ENCODE assay signal across 7 mouse cellular contexts in genomic region chr1:134560396-134560795, GRCm38 (mm10). TPM values are rescaled to one million over a fixed set of nuclear protein-coding genes. Genes with fewer than 3 reads are reported as not detected.
DNase-seq lines count a peak whose midpoint lies in the region; ATAC-seq lines count a peak whose summit lies in the region.

No protein-coding gene starts in this region.

- 0 out of 2 replicates have a peak, but pooled peaks have one; percentile 3 for ATAC-seq in stomach, embryonic 14.5 days (ENCODE audit: insufficient number of reproducible peaks, insufficient read depth, low FRiP score, low read depth)

- H3K9ac ChIP-seq in stomach, embryonic 14.5 days (replicated peaks; ENCODE audit: low read depth, low read length) = peak overlapping the region; percentile 98

- H3K4me1 ChIP-seq in midbrain, embryonic 10.5 days = peaks cover 54% of the 10 kb centered on the region
- H3K4me1 ChIP-seq in stomach, embryonic 14.5 days (ENCODE audit: control insufficient read depth, insufficient read depth, low read length) = peaks cover 21% of the 10 kb centered on the region

- H3K36me3 ChIP-seq in midbrain, embryonic 10.5 days = no peaks in the 10 kb centered on the region
- H3K36me3 ChIP-seq in stomach, embryonic 14.5 days (ENCODE audit: control insufficient read depth, insufficient read depth, low read length) = no peaks in the 10 kb centered on the region

- under 1% methylated on average over 50 of the region's 50 CpGs for WGBS in midbrain, embryonic 10.5 days
- under 1% methylated on average over 48 of the region's 50 CpGs for WGBS in stomach, embryonic 14.5 days

- peak overlapping the region; percentile 98 for H3K4me3 ChIP-seq in midbrain, embryonic 10.5 days
- H3K4me3 ChIP-seq in stomach, embryonic 14.5 days (ENCODE audit: low read depth, low read length) = peak overlapping the region; percentile 100

- no peaks in the 10 kb centered on the region for H3K9me3 ChIP-seq in midbrain, embryonic 10.5 days (replicated peaks)
- H3K9me3 ChIP-seq in stomach, embryonic 14.5 days (ENCODE audit: control insufficient read depth, low read depth, low read length) = no peaks in the 10 kb centered on the region

- H3K27ac ChIP-seq in midbrain, embryonic 10.5 days (replicated peaks) = peak overlapping the region; percentile 99
- H3K27ac ChIP-seq in stomach, embryonic 14.5 days (ENCODE audit: low read length) = peak overlapping the region; percentile 95

- DNase-seq in right cerebral cortex, adult 18-20 months = peak; percentile 56
- DNase-seq in right cerebral cortex, postnatal 25 days = no peak
- peak; percentile 76 to 81 for DNase-seq in adrenal gland, postnatal 36 days
- peak; percentile 37 to 50 for DNase-seq in gastrocnemius, postnatal 4 days (ENCODE audit: low spot score in 2 of 2)
- DNase-seq in left cerebral cortex, postnatal 14 days (ENCODE audit: low spot score in 2 of 2) = peak; percentile 15 to 36
- DNase-seq in midbrain, embryonic 10.5 days (ENCODE audit: low spot score) = no peak

- intact Hi-C loops in left cerebral cortex, postnatal 14 days (cut with DNase I) = no loop called here

- H3K4me2 ChIP-seq in stomach, embryonic 14.5 days (replicated peaks; ENCODE audit: low read depth, low read length) = peak overlapping the region; percentile 64

- peaks cover 5% of the 10 kb centered on the region for H3K27me3 ChIP-seq in midbrain, embryonic 10.5 days (ENCODE audit: low read depth, poor library complexity, severe bottlenecking)
- H3K27me3 ChIP-seq in stomach, embryonic 14.5 days (ENCODE audit: control insufficient read depth, insufficient read depth, low read length) = no peaks in the 10 kb centered on the region

RNA-seq across cellular contexts. Expression of gene Kdm5b, which starts 0.4 kb away (rescaled TPM):
- total RNA-seq in adrenal gland, postnatal 36 days (2021) = 10 to 100 TPM; 44.1 to 45.7 TPM
- total RNA-seq in gastrocnemius, postnatal 4 days (2021) = 10 to 100 TPM; 32.8 to 37.6 TPM
- 10 to 100 TPM; 59.0 to 63.2 TPM for total RNA-seq in left cerebral cortex, postnatal 14 days (2021)
- 60.9 and 69.2 TPM in 2 replicates for polyA plus RNA-seq in midbrain, embryonic 10.5 days (2016; fragmentation: Nextera tagmentation; extraction: Ambion mirVana)
- polyA plus RNA-seq in stomach, embryonic 14.5 days (2014; fragmentation: Nextera tagmentation; extraction: Ambion mirVana) = 80.6 and 81.3 TPM in 2 replicates

RNA-seq across cellular contexts. Expression of gene Mgat4e, which starts 10.9 kb away (rescaled TPM):
- total RNA-seq in adrenal gland, postnatal 36 days (2021) = not detected
- total RNA-seq in gastrocnemius, postnatal 4 days (2021) = not detected
- total RNA-seq in left cerebral cortex, postnatal 14 days (2021) = not detected
- polyA plus RNA-seq in midbrain, embryonic 10.5 days (2016; fragmentation: Nextera tagmentation; extraction: Ambion mirVana) = not detected in 2 replicates
- polyA plus RNA-seq in stomach, embryonic 14.5 days (2014; fragmentation: Nextera tagmentation; extraction: Ambion mirVana) = not detected in 2 replicates

Comparison
In these comparisons a context has a peak if more than half of its experiments do, and no peak if none do; other contexts are left out.
1. DNase-seq: peak in right cerebral cortex, adult 18-20 months (single experiment), adrenal gland, postnatal 36 days (2 of 2), gastrocnemius, postnatal 4 days (2 of 2) and left cerebral cortex, postnatal 14 days (2 of 2); none in right cerebral cortex, postnatal 25 days (single experiment) and midbrain, embryonic 10.5 days (single experiment).